Mouse (Mus musculus) common myeloid progenitor, adult 5-6 weeks (primary cell): ENCODE results near the gene Ube2j2. TPM values are rescaled to one million over a fixed set of nuclear protein-coding genes. Genes with fewer than 3 reads are reported as not detected.

ENCODE experiments used
- ATAC-seq: replicated peaks from 2 replicates; pipeline ENCODE4 v1.8.0; 2016; ENCODE audit warnings: low read depth, mild to moderate bottlenecking, moderate TSS enrichment, inconsistent platforms; ENCODE audit not compliant: poor library complexity, severe bottlenecking
- total RNA-seq: library from RNA; stranded (forward); fragments of 200-1000, 187-1606 nt; gene quantifications from 2 replicates; pipeline ENCODE4 v1.2.3, GENCODE M21; 2017

Ube2j2 gene
- 91.5 and 103 TPM in 2 replicates for total RNA-seq

DNA sequence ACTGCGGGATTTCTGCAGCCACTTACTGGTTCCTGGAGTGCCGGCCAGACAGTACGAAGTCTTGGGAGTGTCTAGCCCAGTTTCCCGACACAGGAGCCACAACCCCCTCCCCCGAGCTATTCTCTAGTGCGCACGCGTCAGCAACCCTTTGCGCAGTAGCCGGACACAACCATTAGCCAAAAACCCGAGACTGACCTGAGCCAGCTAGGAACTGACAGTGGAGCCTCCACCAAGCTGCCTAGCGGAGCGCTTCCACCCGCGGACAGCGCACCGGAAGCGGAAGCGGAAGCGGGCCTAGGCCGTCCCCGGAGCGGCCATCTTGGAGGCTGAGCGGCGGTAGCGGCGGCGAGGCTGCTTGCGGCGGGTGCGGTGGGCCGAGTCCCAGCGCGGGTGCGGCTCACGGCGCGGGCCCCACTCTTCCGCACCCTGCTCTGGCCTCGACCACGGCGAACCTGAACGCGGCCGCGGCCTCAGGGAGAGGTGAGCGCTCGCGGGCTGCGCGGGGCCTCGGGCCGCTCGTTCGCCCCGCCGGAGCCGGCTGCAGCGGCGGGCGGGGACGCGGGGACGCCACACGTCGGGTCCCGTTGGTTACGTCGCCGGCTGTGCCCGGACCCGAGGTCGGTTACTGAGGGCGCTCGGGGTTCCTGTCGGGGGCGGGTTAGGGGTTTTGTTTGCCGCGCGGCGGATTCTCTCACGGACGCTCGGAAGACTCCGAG, at the start of gene Ube2j2:
Gene Ube2j2, plus strand, starts transcription at position 298 of the 716 bp plus-strand sequence.
- peak; percentile 95 for ATAC-seq

DNA sequence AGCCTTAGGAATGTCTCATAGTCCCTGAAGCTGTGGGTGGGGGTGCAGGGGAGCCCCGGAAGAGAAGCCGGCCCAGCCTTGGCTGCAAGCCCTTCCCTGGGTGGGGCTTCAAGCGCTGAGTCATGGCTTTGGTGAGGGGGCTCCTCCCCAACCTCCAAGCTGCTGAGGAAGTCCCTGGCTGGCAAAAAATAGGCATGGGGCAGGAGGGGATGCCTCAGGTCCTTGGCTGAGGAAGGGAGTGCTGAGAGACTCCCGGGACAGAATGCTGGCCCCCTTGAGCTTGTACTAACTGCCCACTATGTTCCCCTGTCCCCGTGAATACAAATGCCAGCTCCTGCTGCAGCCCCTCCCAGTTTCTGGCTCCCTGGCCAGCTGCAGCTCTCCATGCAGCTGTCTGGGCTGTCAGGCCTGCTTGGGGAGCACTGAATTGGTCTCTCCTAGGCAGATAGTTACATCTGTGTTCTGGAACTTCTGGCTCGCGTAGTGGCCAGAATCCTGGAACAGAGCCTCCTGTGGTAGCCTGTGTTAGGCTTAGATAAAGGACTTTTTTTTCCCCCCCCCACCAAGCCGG, 49.2 kb upstream of the Ube2j2 start:
- peak; percentile 39 for ATAC-seq

DNA sequence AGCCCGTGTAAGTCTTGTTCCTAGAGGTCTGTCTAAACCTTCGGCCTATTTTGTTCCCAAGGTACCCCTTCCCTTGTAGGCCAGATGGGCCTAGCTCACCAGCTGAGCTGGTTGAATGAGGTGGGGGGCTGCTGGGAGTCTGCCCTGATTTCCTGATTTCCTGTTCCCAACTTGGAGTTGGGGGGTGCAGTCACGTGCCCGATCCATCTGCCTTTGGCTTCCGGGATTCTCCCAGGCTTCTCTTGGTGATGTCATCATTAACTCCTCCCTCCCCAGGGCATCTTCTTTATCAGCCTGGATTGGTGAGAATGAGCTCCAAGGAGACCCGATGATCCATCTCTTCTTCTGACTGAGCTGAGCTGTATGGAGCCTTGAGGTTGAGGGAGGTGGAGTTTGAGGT, 48.4 kb upstream of the Ube2j2 start:
- ATAC-seq: no peak

DNA sequence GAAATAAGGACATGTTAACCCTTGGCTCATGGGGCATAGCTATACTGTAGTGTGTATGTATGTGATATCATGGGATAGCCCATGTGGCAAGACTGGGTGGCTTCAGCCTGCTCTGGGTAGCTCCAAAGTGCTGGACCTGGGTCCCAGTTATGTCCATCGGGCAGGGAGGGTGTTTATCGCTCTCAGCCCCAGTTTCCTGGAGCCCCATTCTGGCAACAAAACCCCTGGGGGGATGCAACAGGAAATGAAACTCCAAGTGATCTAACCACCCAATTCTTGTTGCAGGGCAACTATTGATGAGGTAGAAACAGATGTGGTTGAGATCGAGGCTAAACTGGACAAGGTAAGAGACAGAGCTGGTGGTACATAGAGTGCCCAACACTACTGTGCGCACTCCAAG, 47.8 kb upstream of the Ube2j2 start:
- no peak for ATAC-seq

DNA sequence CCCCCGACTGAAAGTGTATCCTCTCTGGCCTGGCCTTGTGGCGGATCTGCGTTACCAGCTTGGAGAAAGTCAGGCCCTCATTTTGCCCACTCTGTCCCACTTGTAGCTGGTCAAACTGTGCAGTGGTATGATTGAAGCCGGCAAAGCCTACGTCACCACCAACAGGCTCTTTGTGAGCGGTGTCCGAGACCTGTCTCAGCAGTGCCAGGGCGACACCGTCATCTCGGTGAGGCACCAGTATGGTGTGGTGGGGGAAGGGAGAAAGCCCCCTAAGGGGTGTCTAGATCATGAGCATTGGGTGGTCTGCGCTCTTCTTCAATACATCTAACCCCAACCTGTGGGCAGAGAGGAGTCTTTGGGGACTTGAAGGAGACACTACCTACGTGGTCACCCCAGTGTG, 47.2 kb upstream of the Ube2j2 start:
- no peak for ATAC-seq

DNA sequence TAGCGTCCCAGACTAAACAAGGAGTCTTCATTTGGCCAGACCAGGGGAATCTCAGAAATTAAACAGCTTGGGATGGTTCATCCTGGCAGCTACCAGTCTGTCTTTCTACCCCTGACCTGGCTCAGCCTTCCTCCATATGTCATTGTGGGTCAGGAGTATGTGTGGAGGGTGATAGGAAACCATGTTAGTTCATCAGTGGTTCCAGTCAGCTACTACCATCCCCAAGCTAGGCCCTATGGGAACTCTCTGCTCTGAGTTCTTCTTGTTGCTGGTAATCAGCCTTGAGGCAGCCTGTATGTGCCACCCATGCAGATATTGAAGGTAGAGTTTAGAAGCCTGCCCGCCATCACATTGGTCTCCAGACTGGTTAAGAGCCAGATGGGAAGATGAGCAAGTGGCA, 45.3 kb upstream of the Ube2j2 start:
- ATAC-seq: no peak

DNA sequence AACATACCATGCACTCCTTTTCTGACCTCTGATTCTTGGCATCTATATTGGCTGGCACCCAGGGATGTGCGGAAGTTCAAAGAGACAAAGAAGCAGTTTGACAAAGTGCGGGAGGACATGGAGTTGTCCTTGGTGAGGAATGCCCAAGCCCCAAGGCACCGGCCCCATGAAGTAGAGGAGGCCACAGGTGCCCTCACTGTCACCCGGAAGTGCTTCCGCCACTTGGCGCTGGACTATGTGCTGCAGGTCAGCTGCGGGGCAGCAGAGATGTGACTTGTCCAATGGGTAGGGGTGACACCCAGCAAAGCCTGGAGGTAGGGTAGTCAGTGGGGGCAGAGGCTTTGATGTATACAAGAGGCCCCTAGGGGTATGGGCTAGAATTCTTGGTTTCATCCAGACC, 44.3 kb upstream of the Ube2j2 start:
- ATAC-seq: no peak

DNA sequence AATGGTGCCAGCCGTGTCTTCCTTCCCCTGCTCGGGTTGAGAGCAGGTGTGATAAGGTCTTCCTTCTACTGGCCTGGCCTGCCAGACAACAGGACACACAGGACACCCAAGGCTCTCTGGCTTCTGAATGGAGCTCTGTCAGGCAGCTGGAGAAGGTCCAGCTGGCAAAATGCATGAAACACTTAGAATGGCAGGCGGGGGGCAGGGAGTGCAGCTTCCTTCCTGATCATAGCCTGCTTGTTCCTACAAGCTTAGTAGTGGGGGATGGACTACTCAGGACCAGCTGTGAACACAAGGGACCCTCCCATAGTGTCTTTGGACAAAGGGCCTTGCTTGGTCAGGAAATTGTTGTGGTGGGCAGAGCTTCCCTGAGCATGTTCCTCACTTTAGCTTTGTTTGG, 42.4 kb upstream of the Ube2j2 start:
- ATAC-seq: no peak; the same call in 1 of the 2 replicates

DNA sequence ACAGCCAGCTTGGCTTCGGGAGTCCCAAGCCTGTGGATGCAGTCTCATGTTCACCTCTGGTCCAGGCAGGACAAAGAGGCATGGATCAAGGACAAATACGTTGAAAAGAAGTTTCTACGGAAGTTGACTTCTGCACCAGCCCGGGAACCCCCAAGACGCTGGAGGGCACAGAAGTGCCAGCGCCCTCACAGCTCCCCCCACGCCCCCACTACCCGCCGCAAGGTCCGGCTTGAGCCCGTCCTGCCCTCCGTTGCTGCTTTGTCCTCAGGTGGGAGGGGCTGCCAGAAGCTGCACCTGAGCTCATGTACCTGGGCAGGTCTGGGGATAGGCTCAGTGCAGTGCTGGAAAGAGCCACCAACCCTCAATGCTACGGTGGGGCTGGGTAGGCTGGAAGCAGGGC, 40.4 kb upstream of the Ube2j2 start:
- no peak for ATAC-seq

DNA sequence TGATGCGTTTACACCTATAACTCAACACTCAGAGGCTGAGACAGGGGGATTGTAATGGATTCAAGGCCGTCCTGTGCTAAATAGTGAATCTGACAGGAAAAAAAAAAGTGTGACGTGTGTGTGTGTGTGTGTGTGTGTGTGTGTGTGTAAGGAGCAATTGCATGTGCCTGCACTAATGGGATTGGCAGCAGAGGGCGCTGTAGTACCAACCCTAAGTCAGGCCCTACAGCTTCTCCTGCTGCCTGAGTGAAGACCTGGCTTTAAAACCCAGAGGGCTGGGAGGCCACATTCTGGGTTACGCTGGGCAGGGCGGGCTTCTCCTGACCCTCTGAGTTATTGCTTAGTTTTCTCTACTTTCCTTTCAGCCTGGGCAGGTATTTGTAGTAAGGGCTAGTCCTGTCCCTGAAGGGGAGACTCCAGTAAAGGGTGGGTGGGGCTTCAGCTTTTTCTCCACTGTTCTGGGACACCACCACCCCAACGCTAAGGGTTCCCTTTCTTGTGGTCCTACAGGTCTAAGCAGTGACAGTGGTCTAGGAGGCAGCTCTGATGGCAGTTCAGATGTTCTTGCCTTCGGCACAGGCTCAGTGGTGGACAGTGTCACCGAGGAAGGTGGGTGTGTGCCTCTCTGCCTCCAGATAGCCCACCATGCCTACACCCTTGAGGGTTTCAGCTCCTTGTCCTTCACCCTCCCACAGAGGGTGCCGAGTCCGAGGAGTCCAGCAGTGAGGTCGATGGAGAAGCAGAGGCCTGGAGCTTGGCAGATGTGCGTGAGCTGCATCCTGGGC, 39.1 kb upstream of the Ube2j2 start:
- no peak for ATAC-seq

DNA sequence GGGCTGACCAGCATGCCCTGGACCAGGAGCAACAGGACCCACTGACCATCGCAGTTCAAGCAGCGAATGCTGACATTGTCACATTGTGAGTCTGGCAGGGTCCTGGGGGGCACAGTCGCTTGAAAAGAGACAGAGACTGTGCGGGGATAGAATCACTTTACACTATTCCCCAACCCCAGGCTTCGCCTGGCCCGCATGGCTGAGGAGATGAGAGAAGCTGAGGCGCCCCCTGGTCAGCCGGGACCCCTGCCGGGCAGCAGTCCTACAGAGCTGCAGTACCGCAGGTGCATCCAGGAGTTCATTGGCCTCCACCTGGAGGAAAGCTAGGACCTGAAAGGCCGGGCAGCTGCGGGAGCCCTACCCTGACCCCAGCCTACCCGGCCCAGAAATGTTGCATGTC, 38.0 kb upstream of the Ube2j2 start:
- no peak for ATAC-seq

DNA sequence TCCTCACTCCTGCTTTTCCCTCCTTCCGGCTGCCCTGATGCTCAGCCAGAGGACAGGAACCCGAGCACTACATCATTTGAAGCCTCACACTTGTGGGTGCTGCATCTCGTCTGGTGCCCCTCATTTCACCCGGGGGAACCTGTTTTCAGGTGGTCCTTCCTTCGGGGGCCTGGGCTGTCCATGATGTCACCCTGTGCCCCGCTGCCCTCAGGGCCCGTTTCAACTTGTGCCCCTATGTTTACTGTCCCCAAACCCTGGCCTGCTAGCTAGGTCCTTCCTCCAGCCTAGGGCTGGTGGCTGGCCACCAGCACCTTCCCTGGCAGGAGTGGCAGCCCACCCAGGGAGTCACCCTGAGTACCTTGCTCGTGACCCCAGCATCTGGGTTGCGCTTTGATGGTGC, 37.5 kb upstream of the Ube2j2 start:
- ATAC-seq: no peak

DNA sequence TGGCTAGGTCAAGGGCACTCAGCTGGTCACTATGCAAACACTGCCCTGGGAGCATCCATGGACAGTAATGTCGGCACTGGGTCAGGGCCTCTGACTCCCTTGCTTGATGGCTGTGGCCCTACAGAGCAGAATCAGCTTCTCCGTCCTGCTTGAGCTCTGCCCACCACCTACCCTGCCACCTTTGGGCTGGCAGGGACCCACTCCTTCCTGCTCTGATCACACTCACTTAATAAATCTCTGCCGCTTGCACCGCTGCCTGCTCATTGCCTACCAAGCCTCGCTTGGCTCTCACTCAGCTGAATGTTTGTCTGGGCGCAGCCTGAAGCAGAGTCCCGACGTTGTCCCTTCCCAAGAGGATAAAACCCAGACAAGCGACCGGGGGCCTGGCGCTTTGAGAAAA, 36.6 kb upstream of the Ube2j2 start:
- ATAC-seq: no peak

DNA sequence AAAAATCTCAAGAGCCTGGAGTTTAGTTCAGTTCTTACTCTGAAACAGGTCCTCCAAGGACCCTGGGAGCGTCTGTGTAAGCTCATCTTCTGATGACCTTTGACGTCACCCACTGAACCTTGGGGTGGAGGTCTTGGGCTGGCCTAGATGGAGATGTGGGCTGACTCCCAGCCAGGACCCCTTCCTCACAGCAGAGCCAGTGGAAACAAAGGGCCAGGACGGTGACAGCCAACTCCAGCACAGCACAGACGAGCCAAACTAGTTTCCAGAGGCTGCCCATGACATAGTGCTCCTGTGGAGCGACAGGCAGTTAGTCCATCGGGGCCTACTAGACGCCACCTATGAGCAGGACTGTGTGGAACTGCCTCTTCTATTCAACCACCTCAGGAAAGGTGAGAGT, 35.4 kb upstream of the Ube2j2 start:
- ATAC-seq: no peak

DNA sequence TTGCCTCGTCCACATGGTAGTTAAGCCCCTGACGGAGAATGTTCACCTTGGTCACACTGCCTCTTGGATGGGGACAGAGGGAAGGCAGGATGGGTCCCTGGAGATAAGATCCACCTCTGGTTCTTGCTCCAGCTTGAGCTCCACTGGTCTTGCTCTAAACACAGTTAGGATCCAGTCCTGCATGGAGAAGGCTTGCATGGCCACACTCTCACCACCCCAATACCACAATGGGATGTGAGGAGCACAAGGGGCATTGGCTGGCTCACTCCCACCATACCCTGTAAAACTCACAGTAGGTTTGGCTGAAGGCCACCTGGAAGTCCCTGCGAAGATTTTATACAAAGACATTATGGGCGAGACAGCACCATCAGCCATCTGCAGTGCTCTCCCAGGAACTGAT, 34.9 kb upstream of the Ube2j2 start:
- ATAC-seq: no peak

DNA sequence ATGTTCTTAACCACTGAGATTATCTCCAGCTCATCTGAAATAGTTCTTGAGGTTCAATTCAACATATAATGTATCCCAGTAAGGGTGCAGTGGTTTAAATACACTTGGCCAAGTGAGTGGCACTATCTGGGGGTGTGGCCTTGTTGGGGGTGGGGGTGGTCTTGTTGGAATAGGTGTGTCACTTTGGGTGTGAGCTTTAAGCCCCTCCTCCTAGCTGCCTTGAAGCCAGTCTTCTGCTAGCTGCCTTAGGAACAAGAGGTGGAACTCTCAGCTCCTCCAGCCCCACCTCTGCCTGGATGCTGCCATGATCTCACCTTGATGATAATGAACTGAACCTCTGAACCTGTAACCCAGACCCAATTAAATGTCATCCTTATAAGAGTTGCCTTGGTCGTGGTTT, 11.6 kb upstream of the Ube2j2 start:
- ATAC-seq: no peak

DNA sequence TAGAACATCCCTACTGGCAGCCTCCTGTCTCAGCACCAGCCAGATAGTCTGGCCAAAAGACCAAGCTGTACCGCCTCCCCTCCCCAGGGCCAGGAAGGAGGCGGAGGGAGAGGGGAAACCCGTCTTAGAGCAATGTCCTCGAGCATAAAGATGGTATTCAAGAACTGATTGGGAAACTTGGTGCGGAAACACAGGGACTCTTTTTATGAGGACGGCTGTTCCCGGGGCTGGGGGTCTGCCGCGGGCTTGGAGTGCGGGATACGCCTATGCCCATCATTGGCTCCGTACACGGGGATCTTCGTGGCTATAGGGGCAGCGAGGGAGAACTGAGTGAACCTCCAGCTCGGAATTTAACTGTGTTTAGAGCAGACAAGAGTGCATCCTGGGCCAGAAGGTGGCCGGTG, 580 bp upstream of the Ube2j2 start:
- ATAC-seq: peak; percentile 33

DNA sequence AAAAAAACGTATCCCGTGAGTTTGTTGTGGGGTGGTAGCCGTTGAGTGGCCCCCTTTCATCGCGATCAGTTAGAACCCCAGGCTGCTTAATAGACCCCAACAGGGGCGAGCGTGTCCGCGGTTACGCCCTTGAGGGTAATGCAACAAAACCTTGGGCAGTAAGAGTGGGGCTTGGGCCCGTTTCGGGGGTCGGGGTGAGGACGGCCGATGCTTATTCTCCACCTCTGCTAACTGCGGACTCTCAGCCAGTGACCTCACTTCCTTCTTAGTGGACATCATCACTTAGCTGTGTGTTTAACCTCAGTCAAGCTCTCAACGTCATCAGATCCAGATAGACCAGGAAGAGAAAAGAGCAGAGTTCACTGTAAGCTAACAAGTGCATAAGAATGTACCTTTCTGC, 640 bp downstream of the Ube2j2 start:
- ATAC-seq: peak; percentile 37

DNA sequence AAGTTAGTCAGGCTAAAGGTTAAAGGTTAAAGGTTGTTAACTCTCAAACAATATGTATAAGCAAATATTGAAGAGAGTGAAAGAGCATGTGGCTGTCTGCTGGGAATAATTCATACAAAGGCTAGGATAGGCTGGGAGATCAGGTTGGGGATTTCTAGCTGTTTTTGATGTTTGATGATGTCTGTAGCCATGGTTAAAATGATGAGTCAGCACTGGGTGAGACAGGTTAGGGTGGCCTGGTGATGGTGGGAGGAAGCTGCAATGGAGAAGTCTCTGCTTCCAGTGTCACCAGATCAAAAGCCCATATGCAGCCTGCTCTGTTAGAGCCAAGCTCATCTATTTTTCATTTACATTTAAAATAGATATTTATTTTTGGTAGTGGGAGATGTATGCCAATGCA, 3.5 kb downstream of the Ube2j2 start:
- ATAC-seq: no peak

DNA sequence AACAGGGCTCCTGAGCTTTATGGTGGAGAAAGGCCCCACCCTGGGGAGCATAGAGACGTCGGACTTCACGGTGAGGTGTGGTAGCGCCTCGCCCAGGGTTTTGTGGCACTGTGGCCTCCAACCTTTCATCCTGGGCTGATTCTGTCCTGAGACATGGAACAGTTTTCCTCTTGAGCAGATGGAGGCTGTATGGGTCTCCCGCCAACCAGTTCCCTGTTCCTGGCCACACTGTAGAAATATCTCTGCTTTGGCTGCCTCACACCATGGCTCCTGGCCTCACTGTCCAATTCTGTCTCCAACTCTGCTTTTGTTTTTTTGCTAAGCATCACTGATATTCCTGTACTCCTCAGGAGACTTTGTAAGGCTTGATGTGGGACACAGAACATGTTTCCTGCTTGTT, 11.9 kb downstream of the Ube2j2 start:
- no peak for ATAC-seq

DNA sequence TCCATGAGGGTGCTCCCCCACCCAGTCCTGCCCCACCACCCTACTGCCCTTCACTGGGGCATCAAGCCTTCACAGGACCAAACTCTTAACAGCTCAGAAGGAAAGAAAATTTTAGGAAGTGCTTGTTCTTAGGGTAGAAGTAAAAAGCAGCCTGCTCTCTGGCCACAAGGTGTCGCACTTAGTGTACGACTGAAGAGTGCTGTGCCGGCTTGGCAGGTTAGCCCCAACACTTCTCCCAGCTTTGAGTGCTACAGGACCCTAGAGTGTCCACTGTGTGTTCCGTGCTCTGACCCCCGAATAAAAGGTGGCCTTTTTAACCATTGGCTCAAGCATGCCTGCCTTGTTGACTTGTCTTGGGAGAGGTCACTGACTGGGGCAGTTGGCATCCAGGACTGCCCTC, 15.6 kb downstream of the Ube2j2 start:
- ATAC-seq: peak; percentile 67
